Mouse (Mus musculus) kidney, embryonic 15.5 days (tissue): ENCODE measurements around the gene Olfr275. TPM values are rescaled to one million over a fixed set of nuclear protein-coding genes. Genes with fewer than 3 reads are reported as not detected.

Experiments used
- polyA plus RNA-seq: library from polyadenylated mRNA; unstranded; fragments of >200 nt; fragmentation: Nextera tagmentation; extraction: Ambion mirVana; gene quantifications from 2 replicates; pipeline ENCODE4 v1.2.1, GENCODE M21; 2015

Gene Olfr275
- polyA plus RNA-seq, 1 experiment from 2014 or later: not detected

Other genes starting within 250 kb of the Olfr275 start
- not detected in 2 replicates for gene Toporsl, start 218.3 kb upstream of the Olfr275 start, polyA plus RNA-seq
- gene Olfr273, start 44.6 kb downstream of the Olfr275 start, polyA plus RNA-seq: not detected in 2 replicates
- not detected in 2 replicates for gene Olfr272, start 104.6 kb downstream of the Olfr275 start, polyA plus RNA-seq
- not detected in 2 replicates for gene Olfr270, start 149.9 kb downstream of the Olfr275 start, polyA plus RNA-seq
- not detected in 2 replicates for gene Nipsnap3a, start 174.7 kb downstream of the Olfr275 start, polyA plus RNA-seq
- 79.5 and 81.5 TPM in 2 replicates for gene Nipsnap3b, start 197.3 kb downstream of the Olfr275 start, polyA plus RNA-seq